Mouse (Mus musculus) small intestine, adult 2 months (tissue): ENCODE results near the gene Ccndbp1.
A peak's percentile ranks its signal among the peaks of the same experiment; 100 is the strongest.

Source experiments
- CTCF ChIP-seq: fragments of 200-500 bp; IDR thresholded peaks from 2 replicates; pipeline ENCODE4 v1.5.1; 2012; ENCODE audit warnings: low read depth, mild to moderate bottlenecking, control low read depth, inconsistent platforms, low read length, moderate library complexity, mixed read lengths; ENCODE audit not compliant: insufficient replicate concordance, insufficient read length; ENCODE audit errors: extremely low read depth
- POLR2A ChIP-seq: fragments of 200-500 bp; IDR thresholded peaks from 2 replicates; pipeline ENCODE4 v1.6.1; 2012; ENCODE audit warnings: low read depth, mild to moderate bottlenecking, control low read depth, inconsistent platforms, low read length, moderate library complexity

GRCm38 (mm10) chr2:120976990-120977925 lies 30.9 kb upstream of the Ccndbp1 start, which contains the start of gene Tmem62:
- TF ChIP-seq POLR2A (peak; percentile 36), CTCF (peak; percentile 50)
